In the genomic region with DNA sequence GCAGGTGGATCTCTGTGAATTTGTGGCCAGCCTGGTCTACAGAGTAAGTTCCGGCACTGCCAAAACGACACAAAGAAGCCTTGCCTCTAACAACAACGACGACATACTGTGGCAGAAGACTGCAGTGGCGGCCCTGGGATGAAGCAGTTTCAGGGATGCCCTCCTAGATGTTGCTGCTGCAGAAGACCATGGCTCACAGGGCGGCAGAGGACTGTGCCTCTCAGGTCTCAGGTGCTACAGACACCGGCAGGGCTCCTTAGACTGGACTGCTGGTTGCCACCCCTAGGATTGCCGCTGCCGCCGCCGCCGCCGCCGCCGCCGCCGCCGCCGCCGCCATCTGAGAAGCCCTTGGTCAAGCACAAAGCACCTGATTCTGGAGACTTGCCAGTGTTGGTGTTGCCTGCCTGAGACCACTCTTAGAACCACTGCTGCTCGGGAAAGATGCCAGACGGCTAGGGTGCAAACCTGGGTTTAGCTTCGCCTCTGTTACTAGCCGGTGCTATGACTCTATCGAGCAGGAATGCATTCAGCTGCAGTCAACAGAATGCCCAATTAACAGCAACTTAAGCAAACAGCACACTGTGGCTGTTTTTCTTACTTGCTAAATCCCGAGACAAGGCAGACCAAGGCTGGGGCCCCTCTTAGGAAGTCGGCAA, we compare ENCODE assay signal across 8 mouse cellular contexts. TPM values are rescaled to one million over a fixed set of nuclear protein-coding genes. Genes with fewer than 3 reads are reported as not detected.
DNase-seq lines count a peak whose midpoint lies in the region; ATAC-seq and TF ChIP-seq lines count a peak whose summit lies in the region.

No protein-coding gene starts in this region.

- H3K27ac ChIP-seq in layer of hippocampus, adult 2 months, result peak overlapping the region; percentile 62
- H3K27ac ChIP-seq in forebrain, embryonic 13.5 days, result peak overlapping the region; percentile 63
- 0 out of 2 replicates have a peak overlapping the region, but pooled peaks have one; percentile 8 for H3K27ac ChIP-seq in kidney, postnatal 0 days
- H3K27ac ChIP-seq in midbrain, embryonic 12.5 days (replicated peaks), result no peak overlapping the region

- 33% methylated on average over 27 of the region's 27 CpGs for WGBS in forebrain, embryonic 13.5 days
- WGBS in kidney, postnatal 0 days, result 47% methylated on average over 27 of the region's 27 CpGs
- 41% methylated on average over 27 of the region's 27 CpGs for WGBS in midbrain, embryonic 12.5 days

- H3K36me3 ChIP-seq in forebrain, embryonic 13.5 days (ENCODE audit: poor library complexity, severe bottlenecking), result no peaks in the 10 kb centered on the region
- H3K36me3 ChIP-seq in kidney, postnatal 0 days (ENCODE audit: insufficient read depth, low read length), result no peaks in the 10 kb centered on the region
- no peaks in the 10 kb centered on the region for H3K36me3 ChIP-seq in midbrain, embryonic 12.5 days

- H3K4me3 ChIP-seq in layer of hippocampus, adult 2 months, result peak overlapping the region; percentile 51
- peak overlapping the region; percentile 36 for H3K4me3 ChIP-seq in forebrain, embryonic 13.5 days
- H3K4me3 ChIP-seq in kidney, postnatal 0 days (replicated peaks; ENCODE audit: low read depth, low read length), result peak overlapping the region; percentile 23
- peak overlapping the region; percentile 24 for H3K4me3 ChIP-seq in midbrain, embryonic 12.5 days

- H3K27me3 ChIP-seq in forebrain, embryonic 13.5 days, result no peaks in the 10 kb centered on the region
- H3K27me3 ChIP-seq in kidney, postnatal 0 days (ENCODE audit: insufficient read depth, low read length), result no peaks in the 10 kb centered on the region
- H3K27me3 ChIP-seq in midbrain, embryonic 12.5 days, result peaks cover 13% of the 10 kb centered on the region

- TF ChIP-seq CTCF in layer of hippocampus, adult 2 months (conservative IDR thresholded peaks at IDR 0.05), result no peak
- no peak for TF ChIP-seq CTCF in kidney, postnatal 0 days (IDR thresholded peaks at IDR 0.05; ENCODE audit: low read depth)

- peak overlapping the region; percentile 60 for H3K9ac ChIP-seq in forebrain, embryonic 13.5 days
- peak overlapping the region; percentile 37; the same call in 1 of the 2 replicates for H3K9ac ChIP-seq in kidney, postnatal 0 days (ENCODE audit: low read depth, low read length)
- H3K9ac ChIP-seq in midbrain, embryonic 12.5 days (replicated peaks), result no peak overlapping the region

- H3K9me3 ChIP-seq in forebrain, embryonic 13.5 days (replicated peaks), result no peaks in the 10 kb centered on the region
- no peaks in the 10 kb centered on the region for H3K9me3 ChIP-seq in kidney, postnatal 0 days (replicated peaks; ENCODE audit: low read length)
- no peaks in the 10 kb centered on the region for H3K9me3 ChIP-seq in midbrain, embryonic 12.5 days

- peak overlapping the region; percentile 59 for H3K4me2 ChIP-seq in forebrain, embryonic 13.5 days
- peak overlapping the region; percentile 50 for H3K4me2 ChIP-seq in kidney, postnatal 0 days (ENCODE audit: low read length)
- peak overlapping the region; percentile 42 for H3K4me2 ChIP-seq in midbrain, embryonic 12.5 days (replicated peaks)

- ATAC-seq in forebrain, embryonic 13.5 days, result peak; percentile 82
- ATAC-seq in kidney, postnatal 0 days (replicated peaks; ENCODE audit: low FRiP score, low read depth), result no peak
- ATAC-seq in midbrain, embryonic 12.5 days (ENCODE audit: low FRiP score, low read depth), result no peak
- ATAC-seq in megakaryocyte progenitor cell, adult 5-6 weeks (replicated peaks; ENCODE audit: poor library complexity), result no peak
- no peak for ATAC-seq in megakaryocyte-erythroid progenitor cell, adult 5-6 weeks (replicated peaks; ENCODE audit: low FRiP score, low TSS enrichment, poor library complexity, severe bottlenecking)

- no peak for DNase-seq in layer of hippocampus, adult 2 months (ENCODE audit: low spot score in 2 of 2)
- no peak for DNase-seq in layer of hippocampus, adult 9-10 months (ENCODE audit: low spot score)
- peak; percentile 42 for DNase-seq in kidney, postnatal 0 days (ENCODE audit: low spot score)
- DNase-seq in spleen, postnatal 14 days (ENCODE audit: low spot score in 2 of 2), result no peak

- H3K4me1 ChIP-seq in forebrain, embryonic 13.5 days, result peaks cover 33% of the 10 kb centered on the region
- 0 out of 2 replicates have a peak, but pooled peaks cover 13% of the 10 kb centered on the region for H3K4me1 ChIP-seq in kidney, postnatal 0 days (replicated peaks; ENCODE audit: insufficient read depth, low read length)
- peaks cover 17% of the 10 kb centered on the region for H3K4me1 ChIP-seq in midbrain, embryonic 12.5 days

RNA-seq across cellular contexts. Expression of a gene that starts 15.4 kb away (rescaled TPM):
- total RNA-seq in layer of hippocampus, adult 2 months (2021), result 10 to 100 TPM; 40.2 to 44.5 TPM
- polyA plus RNA-seq in forebrain, embryonic 13.5 days (2015; fragmentation: Nextera tagmentation; extraction: Ambion mirVana), result 14.6 and 16.4 TPM in 2 replicates
- 4.3 and 4.9 TPM in 2 replicates for polyA plus RNA-seq in kidney, postnatal 0 days (2015; fragmentation: Nextera tagmentation; extraction: Ambion mirVana)
- 9.0 and 10.3 TPM in 2 replicates for polyA plus RNA-seq in midbrain, embryonic 12.5 days (2016; fragmentation: Nextera tagmentation; extraction: Ambion mirVana)
- total RNA-seq in megakaryocyte progenitor cell, adult 5-6 weeks (2015), result not detected in 2 replicates
- total RNA-seq in megakaryocyte progenitor cell, adult 5-6 weeks (2017), result not detected in 2 replicates
- total RNA-seq in megakaryocyte-erythroid progenitor cell, adult 5-6 weeks (2014; fragmentation: Nextera tagmentation), result not detected in 2 replicates
- total RNA-seq in megakaryocyte-erythroid progenitor cell, adult 5-6 weeks (2017), result not detected in 2 replicates

RNA-seq across cellular contexts. Expression of a gene that starts 20.6 kb away (rescaled TPM):
- 10 to 100 TPM; 41.7 to 42.6 TPM for total RNA-seq in layer of hippocampus, adult 2 months (2021)
- polyA plus RNA-seq in forebrain, embryonic 13.5 days (2015; fragmentation: Nextera tagmentation; extraction: Ambion mirVana), result 108 and 112 TPM in 2 replicates
- 48.4 and 56.7 TPM in 2 replicates for polyA plus RNA-seq in kidney, postnatal 0 days (2015; fragmentation: Nextera tagmentation; extraction: Ambion mirVana)
- polyA plus RNA-seq in midbrain, embryonic 12.5 days (2016; fragmentation: Nextera tagmentation; extraction: Ambion mirVana), result 96.3 and 97.4 TPM in 2 replicates
- 20.7 and 21.2 TPM in 2 replicates for total RNA-seq in megakaryocyte progenitor cell, adult 5-6 weeks (2015)
- 41.4 and 43.3 TPM in 2 replicates for total RNA-seq in megakaryocyte progenitor cell, adult 5-6 weeks (2017)
- 51.9 and 55.2 TPM in 2 replicates for total RNA-seq in megakaryocyte-erythroid progenitor cell, adult 5-6 weeks (2014; fragmentation: Nextera tagmentation)
- 28.7 and 42.7 TPM in 2 replicates for total RNA-seq in megakaryocyte-erythroid progenitor cell, adult 5-6 weeks (2017)

RNA-seq across cellular contexts. Expression of a gene that starts 20.6 kb away (rescaled TPM):
- 10 to 100 TPM; 55.0 to 56.6 TPM for total RNA-seq in layer of hippocampus, adult 2 months (2021)
- 18.6 and 20.8 TPM in 2 replicates for polyA plus RNA-seq in forebrain, embryonic 13.5 days (2015; fragmentation: Nextera tagmentation; extraction: Ambion mirVana)
- polyA plus RNA-seq in kidney, postnatal 0 days (2015; fragmentation: Nextera tagmentation; extraction: Ambion mirVana), result 23.2 and 23.7 TPM in 2 replicates
- 21.8 and 23.1 TPM in 2 replicates for polyA plus RNA-seq in midbrain, embryonic 12.5 days (2016; fragmentation: Nextera tagmentation; extraction: Ambion mirVana)
- total RNA-seq in megakaryocyte progenitor cell, adult 5-6 weeks (2015), result 7.3 and 8.1 TPM in 2 replicates
- 24.0 and 25.7 TPM in 2 replicates for total RNA-seq in megakaryocyte progenitor cell, adult 5-6 weeks (2017)
- total RNA-seq in megakaryocyte-erythroid progenitor cell, adult 5-6 weeks (2014; fragmentation: Nextera tagmentation), result 17.0 and 20.6 TPM in 2 replicates
- 29.3 and 36.7 TPM in 2 replicates for total RNA-seq in megakaryocyte-erythroid progenitor cell, adult 5-6 weeks (2017)

RNA-seq across cellular contexts. Expression of a gene that starts 30.0 kb away (rescaled TPM):
- total RNA-seq in layer of hippocampus, adult 2 months (2021), result 100 to 1,000 TPM; 169 to 171 TPM
- polyA plus RNA-seq in forebrain, embryonic 13.5 days (2015; fragmentation: Nextera tagmentation; extraction: Ambion mirVana), result 0.36 and 0.42 TPM in 2 replicates
- polyA plus RNA-seq in kidney, postnatal 0 days (2015; fragmentation: Nextera tagmentation; extraction: Ambion mirVana), result 0.75 and 0.78 TPM in 2 replicates
- 0.74 and 0.94 TPM in 2 replicates for polyA plus RNA-seq in midbrain, embryonic 12.5 days (2016; fragmentation: Nextera tagmentation; extraction: Ambion mirVana)
- 0.51 and 0.77 TPM in 2 replicates for total RNA-seq in megakaryocyte progenitor cell, adult 5-6 weeks (2015)
- total RNA-seq in megakaryocyte progenitor cell, adult 5-6 weeks (2017), result 0.34 and 0.87 TPM in 2 replicates
- total RNA-seq in megakaryocyte-erythroid progenitor cell, adult 5-6 weeks (2014; fragmentation: Nextera tagmentation), result not detected in 2 replicates
- 0.15 TPM in 1 of 2 replicates, not detected in the other for total RNA-seq in megakaryocyte-erythroid progenitor cell, adult 5-6 weeks (2017)

RNA-seq across cellular contexts. Expression of a gene that starts 30.9 kb away (rescaled TPM):
- 10 to 100 TPM; 14.5 to 15.4 TPM for total RNA-seq in layer of hippocampus, adult 2 months (2021)
- polyA plus RNA-seq in forebrain, embryonic 13.5 days (2015; fragmentation: Nextera tagmentation; extraction: Ambion mirVana), result 4.5 and 6.4 TPM in 2 replicates
- polyA plus RNA-seq in kidney, postnatal 0 days (2015; fragmentation: Nextera tagmentation; extraction: Ambion mirVana), result 14.1 and 16.6 TPM in 2 replicates
- polyA plus RNA-seq in midbrain, embryonic 12.5 days (2016; fragmentation: Nextera tagmentation; extraction: Ambion mirVana), result 12.3 and 12.6 TPM in 2 replicates
- total RNA-seq in megakaryocyte progenitor cell, adult 5-6 weeks (2015), result 0.66 TPM in 1 of 2 replicates, not detected in the other
- 0.14 and 1.0 TPM in 2 replicates for total RNA-seq in megakaryocyte progenitor cell, adult 5-6 weeks (2017)
- not detected in 2 replicates for total RNA-seq in megakaryocyte-erythroid progenitor cell, adult 5-6 weeks (2014; fragmentation: Nextera tagmentation)
- total RNA-seq in megakaryocyte-erythroid progenitor cell, adult 5-6 weeks (2017), result not detected in 2 replicates

Comparison
In these comparisons a context has a peak if more than half of its experiments do, and no peak if none do; other contexts are left out.
1. RNA of a gene that starts 15.4 kb away (total RNA-seq): 40.2 to 44.5 TPM in layer of hippocampus, adult 2 months; not detected in megakaryocyte-erythroid progenitor cell, adult 5-6 weeks and not detected in megakaryocyte progenitor cell, adult 5-6 weeks; every median in the first group is over 10 times any median in the second.
2. Peak in every context shown above with its lines, with median percentiles within 50 percentile points of each other: H3K4me3 ChIP-seq and H3K4me2 ChIP-seq.